Mouse (Mus musculus): ENCODE measurements around the gene Map1lc3b. TPM values are rescaled to one million over a fixed set of nuclear protein-coding genes. Genes with fewer than 3 reads are reported as not detected.

Gene Map1lc3b
- total and polyA plus RNA-seq, 3 experiments = 56.4 to 68.8 TPM; not detected in 1

DNA sequence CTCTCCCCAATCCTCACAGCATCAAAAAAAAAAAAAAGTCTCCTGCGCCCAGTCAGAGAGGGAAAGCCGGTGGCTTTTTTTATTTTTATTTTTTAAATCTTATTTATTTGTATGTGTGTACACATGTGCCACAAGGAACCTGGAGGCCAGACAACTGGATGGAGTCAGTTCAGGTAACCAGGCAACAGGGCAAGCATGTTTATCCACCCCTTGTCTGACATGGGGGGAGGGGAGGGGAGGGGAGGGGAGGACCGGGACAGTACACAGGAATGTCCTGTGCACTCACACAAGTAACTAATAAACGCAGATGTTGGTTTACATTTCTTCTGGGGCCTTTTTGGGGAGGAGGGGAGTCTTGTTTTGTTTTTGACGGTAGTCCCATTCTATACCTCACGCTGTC lies 26.5 kb upstream of the Map1lc3b start:
- Histone ChIP-seq H3K27me3 (ENCODE audit: control insufficient read depth in 1 of 2, insufficient read depth in 2 of 2, low read length in 2 of 2) (no peaks in the 10 kb centered on the region), H3K36me3 (ENCODE audit: control insufficient read depth in 1 of 2, insufficient read depth in 2 of 2, low read length in 2 of 2) (no peaks in the 10 kb centered on the region; a peak in 1 of 4 replicates), H3K27ac (ENCODE audit: control insufficient read depth, low read depth, low read length) (no peak overlapping the region), H3K4me3 (ENCODE audit: control insufficient read depth in 1 of 2, insufficient read depth in 1 of 2, low read depth in 2 of 2, low read length in 2 of 2) (no peak overlapping the region), H3K9me3 (replicated peaks; ENCODE audit: insufficient read depth, low read length) (no peaks in the 10 kb centered on the region), H3K4me1 (ENCODE audit: control insufficient read depth in 1 of 2, insufficient read depth in 2 of 2, low read length in 2 of 2) (no peaks in the 10 kb centered on the region), H3K79me2 (ENCODE audit: control insufficient read depth, insufficient read depth, low read length, poor library complexity) (peaks cover 3% of the 10 kb centered on the region; the same call in 1 of the 2 replicates), H3K9ac (ENCODE audit: control insufficient read depth, low read depth, low read length, poor library complexity, severe bottlenecking) (no peak overlapping the region)
- no peak for DNase-seq (ENCODE audit: low read depth, low spot score)
- no peak for TF ChIP-seq POLR2A (IDR thresholded peaks at IDR 0.05; ENCODE audit: control insufficient read depth in 1 of 2, insufficient read depth in 1 of 2, low read depth in 1 of 2, low read length in 2 of 2, poor library complexity in 1 of 2)
- no peak for TF ChIP-seq TBP (IDR thresholded peaks at IDR 0.05; ENCODE audit: low read depth, low read length)
- TF ChIP-seq UBTF (IDR thresholded peaks at IDR 0.05; ENCODE audit: borderline replicate concordance, insufficient read depth, low read depth, low read length) = no peak
- TF ChIP-seq POLR2AphosphoS5 (IDR thresholded peaks at IDR 0.05; ENCODE audit: borderline replicate concordance, low read depth, low read length) = no peak
- TF ChIP-seq ZNF384 (IDR thresholded peaks at IDR 0.05; ENCODE audit: low read depth, low read length) = no peak
- TF ChIP-seq CHD2 (IDR thresholded peaks at IDR 0.05; ENCODE audit: low read length) = no peak
- no peak for TF ChIP-seq MXI1 (IDR thresholded peaks at IDR 0.05; ENCODE audit: low read depth, low read length)

DNA sequence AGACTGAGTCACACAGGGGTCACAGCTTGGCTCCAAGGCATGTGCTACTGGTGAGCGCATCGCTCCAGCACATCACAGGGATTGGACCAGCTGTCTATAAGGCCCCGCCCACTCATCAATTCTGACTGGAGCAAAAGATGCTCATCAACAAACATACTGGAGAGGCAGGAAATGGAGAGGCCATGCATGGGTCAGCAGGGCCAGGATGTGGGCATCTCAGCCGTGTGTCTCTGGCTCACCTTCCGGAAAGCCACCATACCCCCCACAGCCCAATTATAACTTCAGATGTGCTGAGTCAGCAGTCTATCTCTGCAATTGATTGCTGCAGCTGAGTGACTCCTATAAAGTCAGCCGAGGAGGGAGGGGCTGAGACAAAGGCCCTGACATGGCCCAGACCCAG lies 21.8 kb upstream of the Map1lc3b start:
- no peak overlapping the region for H3K4me3 ChIP-seq (ENCODE audit: control insufficient read depth in 1 of 2, insufficient read depth in 1 of 2, low read depth in 2 of 2, low read length in 2 of 2)
- H3K4me1 ChIP-seq (ENCODE audit: control insufficient read depth in 1 of 2, insufficient read depth in 2 of 2, low read length in 2 of 2) = no peaks in the 10 kb centered on the region
- TF ChIP-seq NELFE (IDR thresholded peaks at IDR 0.05; ENCODE audit: low read depth, low read length) (no peak), MYC (IDR thresholded peaks at IDR 0.05; ENCODE audit: low read depth, low read length) (no peak), USF2 (IDR thresholded peaks at IDR 0.05; ENCODE audit: borderline replicate concordance in 1 of 2, insufficient read depth in 1 of 2, low read depth in 1 of 2, low read length in 2 of 2) (no peak), MAFK (IDR thresholded peaks at IDR 0.05; ENCODE audit: borderline replicate concordance, low read depth, low read length) (peak; percentile 90), TAL1 (IDR thresholded peaks at IDR 0.05; ENCODE audit: low read length) (no peak)
- peaks cover 12% of the 10 kb centered on the region for H3K79me2 ChIP-seq (ENCODE audit: control insufficient read depth, insufficient read depth, low read length, poor library complexity)
- DNase-seq (ENCODE audit: low read depth, low spot score) = no peak
- H3K27me3 ChIP-seq (ENCODE audit: control insufficient read depth in 1 of 2, insufficient read depth in 2 of 2, low read length in 2 of 2) = no peaks in the 10 kb centered on the region
- H3K27ac ChIP-seq (ENCODE audit: control insufficient read depth, low read depth, low read length) = no peak overlapping the region
- H3K36me3 ChIP-seq (ENCODE audit: control insufficient read depth in 1 of 2, insufficient read depth in 2 of 2, low read length in 2 of 2) = no peaks in the 10 kb centered on the region; a peak in 1 of 4 replicates
- no peak overlapping the region for H3K9ac ChIP-seq (ENCODE audit: control insufficient read depth, low read depth, low read length, poor library complexity, severe bottlenecking)
- no peaks in the 10 kb centered on the region for H3K9me3 ChIP-seq (replicated peaks; ENCODE audit: insufficient read depth, low read length)

DNA sequence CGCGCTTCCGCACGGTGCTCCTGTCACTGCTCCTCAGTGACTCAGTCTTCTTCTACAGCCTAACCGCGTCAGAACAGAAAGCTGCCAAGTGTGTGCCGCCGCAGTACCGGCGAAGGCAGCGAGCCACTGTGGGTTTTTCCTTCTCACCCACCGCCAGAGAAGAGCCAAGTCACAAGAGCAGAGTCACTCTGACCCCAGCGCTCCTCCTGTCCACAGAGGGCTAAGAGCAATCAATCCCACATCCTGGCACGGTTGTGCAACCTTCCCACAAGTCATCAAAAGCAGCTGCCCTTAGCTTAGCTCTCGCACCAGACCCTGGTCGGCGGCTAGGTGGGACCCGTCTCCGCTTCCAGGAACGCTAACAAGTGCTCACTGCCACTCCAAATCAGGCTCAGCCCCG lies 19.8 kb upstream of the Map1lc3b start:
- Histone ChIP-seq H3K36me3 (ENCODE audit: control insufficient read depth in 1 of 2, insufficient read depth in 2 of 2, low read length in 2 of 2) (no peaks in the 10 kb centered on the region), H3K79me2 (ENCODE audit: control insufficient read depth, insufficient read depth, low read length, poor library complexity) (peaks cover 31% of the 10 kb centered on the region), H3K27me3 (ENCODE audit: control insufficient read depth in 1 of 2, insufficient read depth in 2 of 2, low read length in 2 of 2) (no peaks in the 10 kb centered on the region), H3K4me3 (ENCODE audit: control insufficient read depth in 1 of 2, insufficient read depth in 1 of 2, low read depth in 2 of 2, low read length in 2 of 2) (no peak overlapping the region), H3K27ac (ENCODE audit: control insufficient read depth, low read depth, low read length) (no peak overlapping the region), H3K4me1 (ENCODE audit: control insufficient read depth in 1 of 2, insufficient read depth in 2 of 2, low read length in 2 of 2) (no peaks in the 10 kb centered on the region; a peak in 1 of 4 replicates), H3K9ac (ENCODE audit: control insufficient read depth, low read depth, low read length, poor library complexity, severe bottlenecking) (no peak overlapping the region), H3K9me3 (replicated peaks; ENCODE audit: insufficient read depth, low read length) (no peaks in the 10 kb centered on the region)
- TF ChIP-seq ZMIZ1 (IDR thresholded peaks at IDR 0.05; ENCODE audit: low read depth, low read length) (no peak), MEF2A (IDR thresholded peaks at IDR 0.05; ENCODE audit: extremely low read depth, insufficient replicate concordance, low read depth, low read length, poor library complexity, severe bottlenecking) (no peak), MAX (IDR thresholded peaks at IDR 0.05; ENCODE audit: low read length) (no peak), JUND (IDR thresholded peaks at IDR 0.05; ENCODE audit: low read depth, low read length) (no peak), MYB (IDR thresholded peaks at IDR 0.05; ENCODE audit: low read depth, low read length) (no peak), TCF12 (IDR thresholded peaks at IDR 0.05; ENCODE audit: low read depth, low read length) (no peak), USF1 (IDR thresholded peaks at IDR 0.05; ENCODE audit: low read depth, low read length) (no peak)
- DNase-seq (ENCODE audit: low read depth, low spot score) = no peak
